Mouse (Mus musculus) embryonic facial prominence, embryonic 14.5 days (tissue): ENCODE results near the gene Serpinb1a. TPM values are rescaled to one million over a fixed set of nuclear protein-coding genes. Genes with fewer than 3 reads are reported as not detected.

Experiments used
- ATAC-seq: fragments of 200-750 bp; cut with Nextera tagmentation; 2 replicates; pipeline ENCODE4 v1.8.0; 2017; ENCODE audit warnings: low read depth, moderate number of reproducible peaks, moderate TSS enrichment
- DNase-seq: peaks from one replicate; pipeline ENCODE4 v3.0.0-alpha.2; 2015; ENCODE audit warnings: low spot score
- H3K27ac ChIP-seq: fragments of 300-500 bp; sonication (generic); replicated peaks from 2 replicates; pipeline ENCODE4 v1.5.1; 2014; ENCODE audit warnings: low read depth, mild to moderate bottlenecking, low read length, moderate library complexity
- H3K27me3 ChIP-seq: fragments of 300-500 bp; sonication (generic); replicated peaks from 2 replicates; pipeline ENCODE4 v1.6.1; 2014; ENCODE audit warnings: low read length; ENCODE audit not compliant: control insufficient read depth, insufficient read depth
- H3K36me3 ChIP-seq: fragments of 300-500 bp; sonication (generic); 2 replicates; pipeline ENCODE4 v1.6.1; 2014; ENCODE audit warnings: low read length, mixed read lengths; ENCODE audit not compliant: control insufficient read depth, insufficient read depth
- H3K4me1 ChIP-seq: fragments of 300-500 bp; sonication (generic); 2 replicates; pipeline ENCODE4 v1.6.1; 2014; ENCODE audit warnings: antibody characterized with exemption, low read length; ENCODE audit not compliant: control insufficient read depth, insufficient read depth
- H3K4me2 ChIP-seq: fragments of 300-500 bp; sonication (generic); 2 replicates; pipeline ENCODE4 v1.6.1; 2014; ENCODE audit warnings: low read depth, mild to moderate bottlenecking, low read length, moderate library complexity, mixed read lengths
- H3K4me3 ChIP-seq: fragments of 300-500 bp; sonication (generic); 2 replicates; pipeline ENCODE4 v1.5.1; 2014; ENCODE audit warnings: low read depth, mild to moderate bottlenecking, low read length
- H3K9ac ChIP-seq: fragments of 300-500 bp; sonication (generic); 2 replicates; pipeline ENCODE4 v1.6.1; 2014; ENCODE audit warnings: low read depth, mild to moderate bottlenecking, low read length, moderate library complexity, mixed read lengths
- H3K9me3 ChIP-seq: fragments of 300-500 bp; sonication (generic); 2 replicates; pipeline ENCODE4 v1.6.1; 2016; ENCODE audit warnings: low read length; ENCODE audit not compliant: control insufficient read depth
- WGBS: fragments of 180-500 bp; shearing (Covaris S2); extraction: QIAGEN DNeasy Blood & Tissue Kit; methylation state at CpG from one replicate; pipeline ENCODE4 v1.1.7; 2014; 5-methylcytosine and 5-hydroxymethylcytosine counted together
- polyA plus RNA-seq: library from polyadenylated mRNA; unstranded; fragments of >200 nt; fragmentation: Nextera tagmentation; extraction: Ambion mirVana; gene quantifications from 2 replicates; pipeline ENCODE4 v1.2.1, GENCODE M21; 2014

Gene Serpinb1a
- polyA plus RNA-seq, 1 experiment from 2014 or later: 34.9 TPM

DNA sequence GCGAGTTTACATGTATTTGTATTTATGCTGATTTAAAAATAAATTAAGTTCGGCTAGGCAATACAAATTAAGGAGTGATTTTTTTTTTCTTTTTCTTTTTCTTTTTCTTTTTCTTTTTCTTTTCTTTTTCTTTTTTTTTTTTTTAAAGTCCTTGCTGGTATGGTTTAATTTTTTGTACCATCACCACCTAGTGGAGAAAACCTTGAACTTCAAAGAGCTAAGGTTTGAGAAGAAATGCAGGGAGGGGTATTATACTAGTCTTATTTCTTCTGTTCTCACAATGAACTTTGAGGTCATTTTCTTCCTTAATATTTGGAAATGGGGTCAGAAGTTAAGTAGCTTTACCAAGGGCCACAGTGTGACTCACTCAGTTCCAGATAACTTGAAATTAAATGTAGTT lies 51.9 kb downstream of the Serpinb1a start:
- H3K9me3 ChIP-seq: no peaks in the 10 kb centered on the region
- WGBS: 51% methylated on average over 2 of the region's 2 CpGs
- peaks cover 15% of the 10 kb centered on the region for H3K4me1 ChIP-seq
- DNase-seq: no peak
- no peak overlapping the region for H3K4me2 ChIP-seq
- no peak for ATAC-seq
- H3K36me3 ChIP-seq: no peaks in the 10 kb centered on the region
- H3K9ac ChIP-seq: no peak overlapping the region
- no peak overlapping the region for H3K4me3 ChIP-seq
- no peaks in the 10 kb centered on the region for H3K27me3 ChIP-seq
- no peak overlapping the region for H3K27ac ChIP-seq

DNA sequence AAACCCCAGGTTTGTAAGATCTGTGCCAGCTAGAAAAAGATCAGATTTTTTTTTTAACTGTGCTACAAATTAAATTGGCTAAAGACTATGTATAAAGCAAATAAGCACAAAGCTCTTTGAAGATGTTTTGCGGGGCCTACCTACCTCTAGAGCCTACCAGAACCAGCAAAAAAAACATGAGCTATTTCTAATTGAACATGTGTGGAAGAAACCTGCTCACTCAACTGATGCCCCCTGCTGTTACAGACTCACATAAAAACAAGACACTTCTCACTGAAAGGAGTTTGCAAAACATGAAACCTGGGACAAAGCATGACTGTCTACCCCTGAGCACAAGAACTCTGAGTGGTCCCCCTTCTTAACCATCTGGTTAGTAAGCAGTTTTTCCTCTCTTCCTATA lies 53.9 kb downstream of the Serpinb1a start:
- ATAC-seq: no peak
- Histone ChIP-seq H3K4me2 (no peak overlapping the region), H3K27ac (no peak overlapping the region; the same call in 1 of the 2 replicates), H3K36me3 (no peaks in the 10 kb centered on the region), H3K9ac (no peak overlapping the region), H3K27me3 (no peaks in the 10 kb centered on the region), H3K4me3 (no peak overlapping the region), H3K4me1 (0 out of 2 replicates have a peak, but pooled peaks cover 3% of the 10 kb centered on the region), H3K9me3 (no peaks in the 10 kb centered on the region)
- no peak for DNase-seq
- WGBS: 68% methylated on average over 1 of the region's 1 CpGs

DNA sequence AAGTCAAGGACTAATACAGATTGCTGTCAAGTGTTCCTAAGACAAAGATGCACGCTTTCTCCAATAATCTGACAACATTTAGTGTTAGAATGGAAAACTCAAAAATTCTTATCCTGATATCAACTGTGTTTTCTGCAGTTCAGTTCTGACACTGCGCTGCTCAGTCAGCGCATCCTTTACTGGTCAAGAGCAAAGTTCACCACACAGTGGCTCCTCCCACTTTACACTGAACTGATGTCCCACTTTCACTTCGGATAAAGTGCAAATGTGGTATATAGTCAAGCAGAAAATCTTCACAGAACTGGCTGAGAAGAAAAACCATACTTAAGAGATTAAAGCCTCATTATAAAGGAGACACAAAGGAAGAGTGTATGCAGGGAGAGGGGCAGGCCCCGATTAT lies 55.8 kb downstream of the Serpinb1a start:
- Histone ChIP-seq H3K27me3 (no peaks in the 10 kb centered on the region), H3K36me3 (no peaks in the 10 kb centered on the region), H3K9me3 (no peaks in the 10 kb centered on the region), H3K4me2 (no peak overlapping the region), H3K4me1 (0 out of 2 replicates have a peak, but pooled peaks cover 3% of the 10 kb centered on the region), H3K27ac (no peak overlapping the region), H3K4me3 (no peak overlapping the region), H3K9ac (no peak overlapping the region)
- no peak for ATAC-seq
- DNase-seq: no peak
- WGBS: 85% methylated on average over 5 of the region's 5 CpGs

DNA sequence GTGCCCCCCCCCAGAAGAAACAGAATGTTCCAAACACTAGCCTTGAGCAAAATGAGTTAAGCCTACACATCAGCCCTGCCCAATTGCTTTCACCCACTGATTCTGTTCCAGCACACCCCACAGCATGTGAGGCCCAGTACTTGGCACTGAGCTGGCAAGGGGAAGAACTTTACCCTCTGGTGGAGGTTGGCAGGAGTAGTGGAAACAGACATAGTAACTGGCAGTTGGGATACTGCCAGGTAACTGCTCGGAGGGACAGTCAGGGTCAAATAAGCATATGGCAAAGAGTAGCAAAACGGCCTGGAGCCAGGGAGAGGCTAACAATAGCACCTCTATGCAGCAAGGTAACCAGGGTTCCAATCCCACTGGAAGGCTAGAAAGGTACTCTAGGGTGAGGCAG lies 56.4 kb downstream of the Serpinb1a start:
- Histone ChIP-seq H3K4me3 (no peak overlapping the region), H3K9ac (no peak overlapping the region), H3K27ac (no peak overlapping the region), H3K36me3 (no peaks in the 10 kb centered on the region), H3K4me2 (no peak overlapping the region), H3K9me3 (no peaks in the 10 kb centered on the region), H3K4me1 (0 out of 2 replicates have a peak, but pooled peaks cover 3% of the 10 kb centered on the region), H3K27me3 (no peaks in the 10 kb centered on the region)
- DNase-seq (peak; percentile 47), ATAC-seq (0 out of 2 replicates have a peak, but pooled peaks have one; percentile 47)
- 40% methylated on average over 2 of the region's 2 CpGs for WGBS

Other genes starting within 250 kb of the Serpinb1a start
- gene Mylk4, start 67.2 kb downstream of the Serpinb1a start, polyA plus RNA-seq: 14.4 and 22.8 TPM in 2 replicates
- 27.8 and 27.9 TPM in 2 replicates for gene Wrnip1, start 49.1 kb downstream of the Serpinb1a start, polyA plus RNA-seq
- gene D930007J09Rik, start 48.3 kb downstream of the Serpinb1a start, polyA plus RNA-seq: not detected in 2 replicates
- not detected in 2 replicates for gene Serpinb1c, start 47.0 kb upstream of the Serpinb1a start, polyA plus RNA-seq
- gene Serpinb6b, start 114.0 kb upstream of the Serpinb1a start, polyA plus RNA-seq: 2.4 and 3.0 TPM in 2 replicates
- gene Serpinb9, start 152.1 kb upstream of the Serpinb1a start, polyA plus RNA-seq: 6.5 and 6.7 TPM in 2 replicates
- gene Serpinb9b, start 176.2 kb upstream of the Serpinb1a start, polyA plus RNA-seq: 0.14 and 0.17 TPM in 2 replicates
- gene Serpinb1b, start 227.4 kb upstream of the Serpinb1a start, polyA plus RNA-seq: 1.0 and 1.5 TPM in 2 replicates